Mouse (Mus musculus): ENCODE data around the gene Klk8.

Gene Klk8

GRCm38 (mm10) chr7:43791591-43791990, 5.8 kb upstream of the Klk8 start, which contains the start of gene Klk9:
Klk9 (plus strand) TSS chr7:43791891.
- no peak for DNase-seq (ENCODE audit: low read depth, low spot score)

- no peak for DNase-seq (ENCODE audit: low read depth, low spot score)
Measured at GRCm38 (mm10) chr7:43796355-43796754, 1.0 kb upstream of the Klk8 start.

GRCm38 (mm10) chr7:43797844-43798462, 576 bp downstream of the Klk8 start:
- DNase-seq (ENCODE audit: low read depth, low spot score), result no peak

GRCm38 (mm10) chr7:43799876-43800275, 2.5 kb downstream of the Klk8 start:
- no peak for DNase-seq (ENCODE audit: low read depth, low spot score)

GRCm38 (mm10) chr7:43810994-43811393, 13.6 kb downstream of the Klk8 start, which contains the start of gene Klk7:
Klk7 (plus strand) TSS chr7:43811294.
- DNase-seq (ENCODE audit: low read depth, low spot score), result no peak

- no peak for DNase-seq (ENCODE audit: low read depth, low spot score)
Measured at GRCm38 (mm10) chr7:43815211-43815610, 17.8 kb downstream of the Klk8 start.

GRCm38 (mm10) chr7:43816746-43817145, 19.4 kb downstream of the Klk8 start:
- no peak for DNase-seq (ENCODE audit: low read depth, low spot score)

- no peak for DNase-seq (ENCODE audit: low read depth, low spot score)
Measured at GRCm38 (mm10) chr7:43821581-43821980, 24.2 kb downstream of the Klk8 start.

GRCm38 (mm10) chr7:43824199-43824598, 26.8 kb downstream of the Klk8 start, which contains the start of gene Klk6:
Klk6 (plus strand) TSS chr7:43824499.
- no peak for DNase-seq (ENCODE audit: low read depth, low spot score)

GRCm38 (mm10) chr7:43826056-43826455, 28.7 kb downstream of the Klk8 start:
- no peak for DNase-seq (ENCODE audit: low read depth, low spot score)

- DNase-seq (ENCODE audit: low read depth, low spot score), result no peak
Measured at GRCm38 (mm10) chr7:43827706-43828105, 30.3 kb downstream of the Klk8 start.

GRCm38 (mm10) chr7:43829006-43829405, 31.6 kb downstream of the Klk8 start:
- no peak for DNase-seq (ENCODE audit: low read depth, low spot score)

- no peak for DNase-seq (ENCODE audit: low read depth, low spot score)
Measured at GRCm38 (mm10) chr7:43841701-43842100, 44.3 kb downstream of the Klk8 start, which contains the start of gene Klk5. Klk5 (plus strand) TSS chr7:43841971.

- DNase-seq (ENCODE audit: low read depth, low spot score), result no peak
Measured at GRCm38 (mm10) chr7:43843801-43844200, 46.4 kb downstream of the Klk8 start.

GRCm38 (mm10) chr7:43851616-43852015, 54.2 kb downstream of the Klk8 start:
- no peak for DNase-seq (ENCODE audit: low read depth, low spot score)

All from c-Kit-negative CD71-positive TER-119-positive erythroid progenitor cells, embryonic 14.5 days (primary cell).